Mouse (Mus musculus) stomach, embryonic 16.5 days (tissue): Measurements from ENCODE around the gene Nek1. TPM values are rescaled to one million over a fixed set of nuclear protein-coding genes. Genes with fewer than 3 reads are reported as not detected.

ENCODE experiments used
- ATAC-seq: fragments of 200-750 bp; cut with Nextera tagmentation; 2 replicates; pipeline ENCODE4 v1.8.0; 2017; ENCODE audit warnings: moderate number of reproducible peaks, moderate TSS enrichment; ENCODE audit not compliant: insufficient read depth, low FRiP score
- H3K27ac ChIP-seq: fragments of 300-500 bp; sonication (generic); 2 replicates; pipeline ENCODE4 v1.5.1; 2014; ENCODE audit warnings: low read length
- H3K27me3 ChIP-seq: fragments of 300-500 bp; sonication (generic); 2 replicates; pipeline ENCODE4 v1.6.1; 2014; ENCODE audit warnings: low read length, control low read depth, mixed read lengths; ENCODE audit not compliant: control insufficient read depth, insufficient read depth
- H3K36me3 ChIP-seq: fragments of 300-500 bp; sonication (generic); 2 replicates; pipeline ENCODE4 v1.6.1; 2014; ENCODE audit warnings: low read length; ENCODE audit not compliant: control insufficient read depth, insufficient read depth
- H3K4me1 ChIP-seq: fragments of 300-500 bp; sonication (generic); 2 replicates; pipeline ENCODE4 v1.6.1; 2014; ENCODE audit warnings: low read length, control low read depth, mixed read lengths; ENCODE audit not compliant: control insufficient read depth, insufficient read depth
- H3K4me2 ChIP-seq: fragments of 300-500 bp; sonication (generic); 2 replicates; pipeline ENCODE4 v1.6.1; 2014; ENCODE audit warnings: low read depth, low read length, mixed read lengths
- H3K4me3 ChIP-seq: fragments of 300-500 bp; sonication (generic); replicated peaks from 2 replicates; pipeline ENCODE4 v1.5.1; 2014; ENCODE audit warnings: mild to moderate bottlenecking, low read length
- H3K9ac ChIP-seq: fragments of 300-500 bp; sonication (generic); 2 replicates; pipeline ENCODE4 v1.6.1; 2014; ENCODE audit warnings: low read length
- H3K9me3 ChIP-seq: fragments of 300-500 bp; sonication (generic); replicated peaks from 2 replicates; pipeline ENCODE4 v1.6.1; 2016; ENCODE audit warnings: low read length, control low read depth; ENCODE audit not compliant: control insufficient read depth
- WGBS: fragments of 180-500 bp; shearing (Covaris S2); extraction: QIAGEN DNeasy Blood & Tissue Kit; methylation state at CpG from one replicate; pipeline ENCODE4 v1.1.7; 2014; 5-methylcytosine and 5-hydroxymethylcytosine counted together
- polyA plus RNA-seq: library from polyadenylated mRNA; unstranded; fragments of >200 nt; fragmentation: Nextera tagmentation; extraction: Ambion mirVana; gene quantifications from 2 replicates; pipeline ENCODE4 v1.2.1, GENCODE M21; 2015

Nek1 gene
- 17.5 and 17.9 TPM in 2 replicates for polyA plus RNA-seq

DNA sequence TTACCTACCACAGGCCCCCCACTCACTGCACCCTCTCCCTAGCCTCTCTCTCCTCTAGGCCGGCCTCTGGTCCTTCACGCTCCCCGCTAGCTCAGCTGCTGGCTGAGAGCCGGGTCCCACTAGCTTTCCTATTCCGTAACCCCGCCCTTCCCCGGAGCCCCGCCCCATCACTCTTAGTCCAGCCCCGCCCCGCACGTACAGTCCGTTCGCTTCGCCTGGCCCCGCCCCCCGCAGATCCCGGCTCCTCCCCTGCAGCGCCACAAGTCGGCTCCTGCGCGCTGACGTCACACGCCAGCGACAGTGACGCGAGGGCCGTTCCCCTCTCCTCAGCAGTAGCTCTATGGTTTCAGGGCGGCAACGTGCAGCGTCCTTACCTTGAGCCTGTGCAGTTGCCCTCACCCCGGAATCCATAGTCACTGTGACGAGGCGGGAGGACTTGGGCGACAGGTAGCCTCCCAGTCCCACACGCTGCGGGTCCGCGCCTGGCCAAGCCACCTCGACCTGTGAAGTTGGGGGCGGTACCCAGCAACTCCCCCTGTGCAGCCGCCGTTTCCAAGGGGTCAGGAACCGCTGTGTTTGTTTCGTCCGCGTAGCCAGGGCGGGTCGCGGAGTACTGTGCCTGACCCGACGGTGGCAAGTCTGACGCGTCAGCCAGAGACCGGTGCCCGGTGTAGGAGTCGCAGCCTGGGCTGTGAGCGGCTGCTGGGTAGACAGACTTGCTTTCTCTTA lies at the start of gene Nek1:
Nek1 (plus strand) TSS at position 286 of the 729 bp plus-strand sequence.
- H3K27ac ChIP-seq: peak within 1 kb of the TSS; percentile 95
- WGBS: under 1% methylated on average over 56 of the region's 57 CpGs
- H3K4me2 ChIP-seq: peak within 1 kb of the TSS; percentile 93
- peak within 1 kb of the TSS; percentile 86 for H3K9ac ChIP-seq
- H3K9me3 ChIP-seq: no peaks in the 10 kb centered on the region
- H3K4me3 ChIP-seq: peak within 1 kb of the TSS; percentile 90
- H3K4me1 ChIP-seq: peaks cover 5% of the 10 kb centered on the region
- ATAC-seq: peak; percentile 96
- H3K36me3 ChIP-seq: no peaks in the 10 kb centered on the region
- H3K27me3 ChIP-seq: no peaks in the 10 kb centered on the region

- Histone ChIP-seq H3K27me3 (no peaks in the 10 kb centered on the region), H3K4me3 (no peak overlapping the region), H3K36me3 (no peaks in the 10 kb centered on the region), H3K9ac (no peak overlapping the region), H3K4me2 (no peak overlapping the region), H3K27ac (no peak overlapping the region), H3K4me1 (peaks cover 6% of the 10 kb centered on the region; the same call in 1 of the 2 replicates), H3K9me3 (no peaks in the 10 kb centered on the region)
- no peak for ATAC-seq
Observed at GRCm38 (mm10) chr8:60947503-60947902, 45.5 kb upstream of the Nek1 start.

DNA sequence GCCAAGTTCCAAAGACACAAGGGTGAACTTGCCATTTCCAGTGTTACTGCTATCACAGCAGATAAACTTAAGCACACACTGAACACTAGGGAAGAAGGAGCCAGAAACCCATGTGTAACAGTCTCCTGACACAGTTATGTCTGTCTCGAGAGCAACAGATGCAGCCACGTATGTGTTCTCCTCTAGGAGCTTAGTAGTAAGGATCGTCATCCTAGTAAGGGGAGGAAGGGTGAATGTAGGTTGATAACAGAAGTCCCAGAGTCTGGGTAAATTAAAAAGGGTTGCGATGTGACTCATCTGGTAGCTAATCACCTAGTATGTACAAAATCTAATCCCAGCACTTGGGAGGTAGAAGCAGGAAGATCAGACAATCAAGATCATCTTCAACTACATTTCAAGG lies 43.1 kb upstream of the Nek1 start:
- no peak overlapping the region for H3K4me3 ChIP-seq
- no peak overlapping the region for H3K27ac ChIP-seq
- H3K36me3 ChIP-seq: no peaks in the 10 kb centered on the region
- no peak for ATAC-seq
- WGBS: 64% methylated on average over 4 of the region's 4 CpGs
- no peaks in the 10 kb centered on the region for H3K27me3 ChIP-seq
- H3K4me2 ChIP-seq: no peak overlapping the region
- H3K4me1 ChIP-seq: peaks cover 11% of the 10 kb centered on the region; the same call in 1 of the 2 replicates
- no peak overlapping the region for H3K9ac ChIP-seq
- no peaks in the 10 kb centered on the region for H3K9me3 ChIP-seq

- Histone ChIP-seq H3K4me1 (peaks cover 11% of the 10 kb centered on the region; the same call in 1 of the 2 replicates), H3K27ac (no peak overlapping the region), H3K4me3 (no peak overlapping the region), H3K36me3 (no peaks in the 10 kb centered on the region), H3K9me3 (no peaks in the 10 kb centered on the region), H3K9ac (no peak overlapping the region), H3K4me2 (no peak overlapping the region), H3K27me3 (no peaks in the 10 kb centered on the region)
- 50% methylated on average over 4 of the region's 4 CpGs for WGBS
- no peak for ATAC-seq
Observed at GRCm38 (mm10) chr8:60951271-60951670, 41.7 kb upstream of the Nek1 start.

DNA sequence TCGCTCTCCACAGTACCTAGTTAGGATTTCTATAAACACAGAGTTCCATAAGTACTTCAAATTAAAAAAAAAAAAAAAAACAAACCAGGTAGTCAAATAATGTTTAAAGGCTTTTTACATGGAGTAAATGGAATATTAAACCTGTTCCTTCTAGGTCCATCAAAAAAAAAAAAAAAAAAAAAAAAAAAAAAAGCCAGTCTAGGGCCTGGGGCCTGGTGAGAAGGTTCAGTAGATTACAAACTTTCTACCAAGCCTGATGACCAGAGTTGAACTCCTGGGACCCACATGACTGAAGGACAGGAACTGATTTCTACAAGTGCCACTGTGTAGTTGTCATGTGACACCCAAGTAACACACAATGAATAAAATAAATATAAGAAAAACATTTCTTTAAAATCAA lies 41.2 kb upstream of the Nek1 start:
- 88% methylated on average over 1 of the region's 1 CpGs for WGBS
- no peaks in the 10 kb centered on the region for H3K36me3 ChIP-seq
- H3K4me1 ChIP-seq: peaks cover 11% of the 10 kb centered on the region; the same call in 1 of the 2 replicates
- no peak overlapping the region for H3K9ac ChIP-seq
- H3K4me2 ChIP-seq: no peak overlapping the region
- no peak overlapping the region for H3K27ac ChIP-seq
- ATAC-seq: no peak
- H3K27me3 ChIP-seq: no peaks in the 10 kb centered on the region
- no peak overlapping the region for H3K4me3 ChIP-seq
- no peaks in the 10 kb centered on the region for H3K9me3 ChIP-seq

DNA sequence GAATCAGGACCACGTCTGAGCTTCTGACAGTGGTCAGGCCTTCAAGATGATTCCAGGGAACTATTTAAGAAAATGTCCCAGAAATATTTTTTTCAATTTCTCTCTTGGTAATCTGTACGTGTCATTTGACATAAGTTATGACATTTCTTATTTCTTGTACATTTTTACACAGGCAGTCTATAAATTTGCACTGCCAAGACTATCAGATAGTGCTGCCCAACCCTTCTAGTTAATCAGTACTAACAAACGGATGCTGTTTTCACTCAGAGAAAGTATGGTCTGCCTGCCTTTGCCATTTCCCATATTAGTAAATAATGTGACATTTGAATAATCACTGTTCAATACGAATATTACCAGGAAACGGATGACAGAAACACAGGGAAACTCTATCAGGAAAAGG lies 40.2 kb upstream of the Nek1 start:
- peaks cover 19% of the 10 kb centered on the region for H3K4me1 ChIP-seq
- WGBS: 49% methylated on average over 5 of the region's 5 CpGs
- H3K9ac ChIP-seq: no peak overlapping the region
- H3K4me3 ChIP-seq: no peak overlapping the region
- H3K9me3 ChIP-seq: no peaks in the 10 kb centered on the region
- H3K27ac ChIP-seq: no peak overlapping the region; the same call in 1 of the 2 replicates
- ATAC-seq: no peak
- no peak overlapping the region for H3K4me2 ChIP-seq
- H3K27me3 ChIP-seq: no peaks in the 10 kb centered on the region
- no peaks in the 10 kb centered on the region for H3K36me3 ChIP-seq

DNA sequence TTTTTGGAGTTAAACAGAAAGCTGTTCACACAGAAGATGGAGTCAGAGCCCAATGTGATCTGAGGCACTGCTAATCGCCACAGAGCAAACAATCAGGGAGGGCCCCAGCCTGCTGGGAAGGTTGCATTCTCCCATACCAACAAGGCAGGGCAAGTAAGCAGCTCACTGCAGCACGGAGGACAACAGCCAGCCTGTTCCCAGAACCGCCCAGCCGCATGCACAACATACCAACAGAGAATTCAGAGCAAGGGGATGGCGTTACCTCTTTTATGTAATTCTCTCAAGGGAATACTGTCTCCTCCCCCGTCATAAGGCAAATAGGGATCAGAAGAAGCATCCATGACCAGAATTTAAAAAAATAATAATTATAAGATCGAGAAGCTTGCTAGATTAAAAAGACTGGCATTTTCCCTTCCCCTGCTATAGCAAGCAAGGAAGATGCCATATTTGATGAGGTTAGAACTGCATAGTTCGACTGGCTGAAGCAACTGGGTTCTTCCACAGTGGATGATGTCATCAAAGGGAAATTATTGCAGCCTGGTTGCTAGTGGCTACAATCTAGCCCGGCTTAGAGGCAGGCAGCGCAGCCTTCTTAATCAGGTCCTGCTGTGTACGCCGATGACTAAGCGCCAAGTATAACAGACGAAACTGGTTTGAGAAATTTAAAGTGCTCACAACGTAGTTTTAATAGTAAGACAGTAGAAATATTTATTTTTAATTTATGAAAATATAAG lies 38.5 kb upstream of the Nek1 start:
- peak overlapping the region; percentile 60 for H3K9ac ChIP-seq
- no peaks in the 10 kb centered on the region for H3K36me3 ChIP-seq
- peak overlapping the region; percentile 93 for H3K27ac ChIP-seq
- 5% methylated on average over 15 of the region's 15 CpGs for WGBS
- H3K4me2 ChIP-seq: peak overlapping the region; percentile 70
- ATAC-seq: peak; percentile 94
- H3K27me3 ChIP-seq: no peaks in the 10 kb centered on the region
- peak overlapping the region; percentile 43 for H3K4me3 ChIP-seq
- H3K9me3 ChIP-seq: no peaks in the 10 kb centered on the region
- peaks cover 19% of the 10 kb centered on the region for H3K4me1 ChIP-seq

DNA sequence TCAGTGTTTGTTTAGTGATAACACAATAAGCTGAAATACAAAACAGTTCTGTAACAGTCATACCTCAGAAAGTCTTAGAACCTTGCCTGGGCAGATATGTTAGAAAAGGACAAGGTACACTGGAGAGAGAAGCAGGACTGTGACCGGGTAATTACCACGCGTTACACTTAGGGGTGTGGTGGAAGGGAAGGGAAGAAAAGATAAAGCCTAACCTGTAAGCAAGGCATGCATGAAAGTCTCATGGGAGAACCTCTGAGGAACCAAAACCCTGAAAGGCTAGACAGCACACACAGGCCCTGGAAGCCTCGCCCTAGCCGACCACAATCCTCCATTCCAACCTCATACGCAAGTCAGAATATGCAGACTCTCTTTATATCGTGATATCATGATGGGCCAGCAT lies 36.1 kb upstream of the Nek1 start:
- Histone ChIP-seq H3K4me3 (no peak overlapping the region), H3K27me3 (no peaks in the 10 kb centered on the region), H3K4me2 (peak overlapping the region; percentile 24; the same call in 1 of the 2 replicates), H3K9me3 (no peaks in the 10 kb centered on the region), H3K27ac (peak overlapping the region; percentile 67), H3K9ac (no peak overlapping the region), H3K4me1 (peaks cover 12% of the 10 kb centered on the region), H3K36me3 (no peaks in the 10 kb centered on the region)
- peak; percentile 75 for ATAC-seq
- 72% methylated on average over 7 of the region's 7 CpGs for WGBS

DNA sequence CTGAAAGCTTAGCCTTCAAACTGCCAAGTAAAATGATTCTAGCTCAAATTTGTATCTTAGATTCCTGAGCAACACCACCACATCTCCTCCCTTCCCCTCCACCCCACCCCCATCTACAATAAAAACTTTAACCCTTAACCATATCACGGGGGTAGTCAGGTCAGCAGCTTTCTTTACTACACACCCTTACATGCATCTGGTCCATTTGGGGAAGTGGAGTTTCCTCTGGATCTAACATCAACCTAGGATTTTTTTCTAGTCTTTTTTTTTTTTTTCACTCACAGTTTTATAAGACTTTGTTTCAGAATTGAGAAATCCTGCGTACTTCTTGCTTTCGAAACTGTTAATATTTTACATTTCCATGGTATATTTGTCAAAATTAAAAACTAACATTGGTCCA lies 30.2 kb upstream of the Nek1 start:
- no peak for ATAC-seq
- Histone ChIP-seq H3K36me3 (no peaks in the 10 kb centered on the region), H3K27me3 (no peaks in the 10 kb centered on the region), H3K9me3 (no peaks in the 10 kb centered on the region), H3K9ac (no peak overlapping the region), H3K4me3 (no peak overlapping the region), H3K27ac (no peak overlapping the region), H3K4me1 (peaks cover 7% of the 10 kb centered on the region; the same call in 1 of the 2 replicates), H3K4me2 (no peak overlapping the region)
- 75% methylated on average over 3 of the region's 3 CpGs for WGBS
